Mouse (Mus musculus): ENCODE results near the gene Ttc28.

DNA sequence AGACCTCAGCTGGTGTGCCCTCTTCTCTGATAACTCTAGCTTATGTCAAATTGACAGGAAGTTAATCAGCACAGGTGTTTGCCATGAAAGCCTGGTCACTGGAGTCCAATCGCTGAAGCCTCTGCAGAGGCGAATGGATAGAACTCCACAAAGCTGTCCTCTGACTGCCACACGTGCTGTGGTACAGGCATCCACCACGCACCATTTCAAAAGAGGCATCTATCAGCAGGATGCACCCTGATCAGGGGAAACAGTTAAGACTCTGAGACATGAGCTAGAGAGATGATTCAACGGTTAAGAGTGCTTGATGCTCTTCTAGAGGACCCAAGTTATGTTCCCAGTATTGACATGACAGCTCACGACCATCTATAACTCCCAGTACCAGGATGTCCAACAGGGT lies 435.5 kb downstream of the Ttc28 start:
- no peak for TF ChIP-seq CTCF (IDR thresholded peaks at IDR 0.05; ENCODE audit: extremely low read depth, insufficient read depth, insufficient read length, insufficient replicate concordance)
- no peak for TF ChIP-seq POLR2A (IDR thresholded peaks at IDR 0.05; ENCODE audit: low read depth, low read length)

All from spleen, adult 2 months (tissue).